Mouse (Mus musculus) thymus, adult 18-20 months (tissue): ENCODE measurements around the gene Dapk2.

Experiments
- DNase-seq, 2 experiments: peaks; one replicate each; pipeline ENCODE4 v3.0.0; 2022; ENCODE audit warnings: mixed read lengths in 2 of 2

Gene Dapk2

GRCm38 (mm10) chr9:66157958-66158830 is at the start of gene Dapk2:
Gene Dapk2, plus strand, starts transcription at chr9:66158223.
- peak; percentile 30 for DNase-seq

GRCm38 (mm10) chr9:66109574-66109973 is 48.4 kb upstream of the Dapk2 start:
- no peak for DNase-seq

- no peak for DNase-seq
Observed at GRCm38 (mm10) chr9:66110126-66110525, 47.9 kb upstream of the Dapk2 start.

GRCm38 (mm10) chr9:66110611-66111379 is 47.2 kb upstream of the Dapk2 start:
- no peak for DNase-seq

GRCm38 (mm10) chr9:66114341-66114740 is 43.7 kb upstream of the Dapk2 start:
- DNase-seq: no peak

GRCm38 (mm10) chr9:66116890-66117289 is 41.1 kb upstream of the Dapk2 start:
- DNase-seq: no peak

- DNase-seq: no peak
Observed at GRCm38 (mm10) chr9:66119498-66119897, 38.5 kb upstream of the Dapk2 start.

- no peak for DNase-seq
Observed at GRCm38 (mm10) chr9:66120106-66120505, 37.9 kb upstream of the Dapk2 start.

- DNase-seq: no peak
Observed at GRCm38 (mm10) chr9:66120945-66121344, 37.1 kb upstream of the Dapk2 start.

GRCm38 (mm10) chr9:66121421-66121820 is 36.6 kb upstream of the Dapk2 start:
- DNase-seq: no peak

GRCm38 (mm10) chr9:66123648-66124047 is 34.4 kb upstream of the Dapk2 start:
- DNase-seq: no peak

- no peak for DNase-seq
Observed at GRCm38 (mm10) chr9:66124111-66124531, 33.9 kb upstream of the Dapk2 start.

- peak; percentile 98 for DNase-seq
Observed at GRCm38 (mm10) chr9:66124681-66125542, 33.1 kb upstream of the Dapk2 start.

GRCm38 (mm10) chr9:66125543-66126455 is 32.2 kb upstream of the Dapk2 start:
- peak in 1 of 2 experiments; percentile 14 for DNase-seq

- DNase-seq: peak; percentile 88 to 95
Observed at GRCm38 (mm10) chr9:66126456-66127192, 31.4 kb upstream of the Dapk2 start, which contains the start of the genes Snx1 and Ciao2a. Gene Snx1, minus strand, starts transcription at chr9:66126587. Gene Ciao2a, plus strand, starts transcription at chr9:66126611.

GRCm38 (mm10) chr9:66127193-66127546 is 30.9 kb upstream of the Dapk2 start:
- DNase-seq: no peak

GRCm38 (mm10) chr9:66127884-66128283 is 30.1 kb upstream of the Dapk2 start:
- DNase-seq: no peak

GRCm38 (mm10) chr9:66131466-66131865 is 26.6 kb upstream of the Dapk2 start:
- no peak for DNase-seq

GRCm38 (mm10) chr9:66135967-66136366 is 22.1 kb upstream of the Dapk2 start:
- no peak for DNase-seq

GRCm38 (mm10) chr9:66138193-66138592 is 19.8 kb upstream of the Dapk2 start:
- DNase-seq: no peak

- DNase-seq: no peak
Observed at GRCm38 (mm10) chr9:66142265-66142664, 15.8 kb upstream of the Dapk2 start.
